Mouse (Mus musculus) layer of hippocampus, postnatal 36 days (tissue): ENCODE data around the gene Alox12e. TPM values are rescaled to one million over a fixed set of nuclear protein-coding genes. Genes with fewer than 3 reads are reported as not detected.

Experiments used
- DNase-seq, 2 experiments: peaks; one replicate each; pipeline ENCODE4 v3.0.0; 2022
- total RNA-seq, 2 experiments: library from RNA; stranded (reverse); gene quantifications; 2 replicates each; pipeline ENCODE4 v1.2.3; 2021

Gene Alox12e
- total RNA-seq, 2 experiments from 2014 or later: not detected

- no peak for DNase-seq
Observed at GRCm38 (mm10) chr11:70284757-70285156, 37.7 kb downstream of the Alox12e start.

DNA sequence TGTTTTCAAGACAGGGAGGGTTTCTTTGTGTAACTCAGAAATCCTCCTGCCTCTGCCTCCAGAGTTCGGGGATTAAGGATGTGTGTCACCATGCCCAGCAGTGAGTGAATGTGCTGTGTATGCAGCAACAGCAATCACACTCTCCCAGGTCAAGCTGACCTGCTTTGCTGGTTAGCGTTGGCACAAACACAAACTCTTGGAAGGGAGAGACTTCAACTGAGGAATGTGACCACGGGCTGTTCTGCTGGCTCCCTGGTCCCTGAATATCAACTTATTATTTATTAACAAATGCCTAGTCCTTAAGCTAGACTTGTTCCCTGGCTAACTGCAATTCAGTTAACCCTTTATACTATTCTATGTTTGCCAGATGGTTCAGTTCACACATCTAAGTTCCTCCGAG, 38.8 kb downstream of the Alox12e start:
- no peak for DNase-seq

- no peak for DNase-seq
Observed at GRCm38 (mm10) chr11:70280441-70280840, 42.0 kb downstream of the Alox12e start.

DNA sequence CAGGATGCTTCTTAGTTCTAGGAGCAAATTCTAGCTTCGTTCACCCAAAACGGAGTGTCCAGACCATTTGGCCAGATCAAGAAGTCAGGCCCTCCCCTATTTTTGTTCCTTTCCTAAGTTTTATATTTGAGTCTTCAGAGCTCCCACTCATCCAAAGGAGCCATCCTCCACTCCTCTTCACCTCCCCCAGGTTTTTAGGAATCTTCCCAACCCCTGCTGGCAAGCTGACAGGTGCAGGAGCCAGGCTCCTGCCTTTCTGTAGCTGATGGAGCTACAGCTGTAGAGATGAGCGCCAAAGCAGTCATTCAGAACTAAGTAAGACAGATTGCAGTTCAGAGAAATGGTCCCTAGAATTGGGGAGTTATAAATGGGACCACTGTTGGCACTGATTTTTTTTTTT, 43.5 kb downstream of the Alox12e start:
- DNase-seq: no peak

DNA sequence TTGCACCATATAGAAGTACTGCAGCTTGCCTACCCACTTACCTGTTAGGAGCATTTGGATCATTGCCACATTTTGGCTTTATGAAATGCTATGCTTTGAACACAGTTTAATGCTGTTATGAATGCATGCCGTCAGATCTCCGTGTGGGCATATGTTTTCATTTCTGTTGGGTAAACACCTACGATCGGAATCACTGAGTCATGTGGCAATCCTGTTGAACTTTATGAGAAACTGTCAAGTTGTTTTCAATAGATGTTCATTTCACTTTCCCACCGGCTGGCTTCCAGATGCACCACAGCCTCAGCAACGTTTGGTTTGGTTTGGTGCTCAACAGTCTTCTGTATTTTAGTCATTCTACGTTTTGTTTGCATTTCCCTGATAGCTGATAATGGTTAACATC, 50.8 kb downstream of the Alox12e start:
- DNase-seq: no peak

- DNase-seq: no peak
Observed at GRCm38 (mm10) chr11:70266405-70266804, 56.0 kb downstream of the Alox12e start.

GRCm38 (mm10) chr11:70265819-70266218, 56.6 kb downstream of the Alox12e start:
- no peak for DNase-seq

Other genes starting within 250 kb of the Alox12e start
- not detected for gene Asgr2, start 230.0 kb downstream of the Alox12e start, total RNA-seq
- gene Mgl2, start 192.3 kb downstream of the Alox12e start, total RNA-seq: under 1 TPM; 0.45 to 0.68 TPM
- gene Clec10a, start 166.4 kb downstream of the Alox12e start, total RNA-seq: 1 to 10 TPM in 1 of 2 experiments, under 1 TPM in 1; 1.00 to 1.8 TPM
- gene Slc16a11, start 109.9 kb downstream of the Alox12e start, total RNA-seq: 10 to 100 TPM; 30.5 to 34.6 TPM
- gene Slc16a13, start 101.6 kb downstream of the Alox12e start, total RNA-seq: 1 to 10 TPM; 6.9 to 9.4 TPM
- gene Bcl6b, start 92.8 kb downstream of the Alox12e start, total RNA-seq: 1 to 10 TPM; 1.1 to 1.3 TPM
- 10 to 100 TPM; 41.4 to 45.6 TPM for gene 0610010K14Rik, start 84.7 kb downstream of the Alox12e start, total RNA-seq
- 1 to 10 TPM; 3.9 to 5.1 TPM for gene Gm21988, start 82.8 kb downstream of the Alox12e start, total RNA-seq
- 100 to 1,000 TPM; 242 to 288 TPM for gene Rnasek, start 82.8 kb downstream of the Alox12e start, total RNA-seq
- not detected for gene Alox12, start 67.3 kb downstream of the Alox12e start, total RNA-seq
- not detected for gene Alox15, start 29.4 kb upstream of the Alox12e start, total RNA-seq
- 10 to 100 TPM; 33.3 to 36.2 TPM for gene Pelp1, start 87.4 kb upstream of the Alox12e start, total RNA-seq
- 100 to 1,000 TPM; 103 to 112 TPM for gene Arrb2, start 110.0 kb upstream of the Alox12e start, total RNA-seq
- gene Med11, start 129.3 kb upstream of the Alox12e start, total RNA-seq: 10 to 100 TPM; 13.2 to 17.3 TPM
- gene Zmynd15, start 136.8 kb upstream of the Alox12e start, total RNA-seq: under 1 TPM; 0.25 to 0.46 TPM
- under 1 TPM; 0.68 to 0.97 TPM for gene Cxcl16, start 137.4 kb upstream of the Alox12e start, total RNA-seq
- not detected for gene Tm4sf5, start 182.6 kb upstream of the Alox12e start, total RNA-seq
- not detected for gene Vmo1, start 192.0 kb upstream of the Alox12e start, total RNA-seq
- gene Gltpd2, start 196.6 kb upstream of the Alox12e start, total RNA-seq: not detected
- gene Psmb6, start 202.7 kb upstream of the Alox12e start, total RNA-seq: 100 to 1,000 TPM; 174 to 193 TPM
- not detected for gene Gm40193, start 210.3 kb upstream of the Alox12e start, total RNA-seq
- 10 to 100 TPM; 17.5 to 17.7 TPM for gene Pld2, start 217.4 kb upstream of the Alox12e start, total RNA-seq
- gene Mink1, start 240.3 kb upstream of the Alox12e start, total RNA-seq: 100 to 1,000 TPM; 448 to 494 TPM